Mouse (Mus musculus): ENCODE measurements around the gene Bach2.

The Bach2 gene

GRCm38 (mm10) chr4:32569995-32570938 lies 331.7 kb downstream of the Bach2 start:
- Histone ChIP-seq H3K9me3 (ENCODE audit: low read length) (no peaks in the 10 kb centered on the region), H3K4me3 (replicated peaks; ENCODE audit: low read length) (no peak overlapping the region), H3K36me3 (ENCODE audit: insufficient read depth, low read length) (no peaks in the 10 kb centered on the region), H3K4me1 (replicated peaks; ENCODE audit: low read depth, low read length) (peaks cover 11% of the 10 kb centered on the region; the same call in 1 of the 2 replicates), H3K27me3 (ENCODE audit: insufficient read depth, low read length) (0 out of 2 replicates have a peak, but pooled peaks cover 5% of the 10 kb centered on the region)
- TF ChIP-seq CTCF (conservative IDR thresholded peaks at IDR 0.05; ENCODE audit: low read length) (no peak), NANOG (IDR thresholded peaks at IDR 0.05; ENCODE audit: borderline replicate concordance, low read length) (no peak), POU5F1 (IDR thresholded peaks at IDR 0.05; ENCODE audit: borderline replicate concordance, low read length) (no peak)

GRCm38 (mm10) chr4:32570939-32571317 lies 332.3 kb downstream of the Bach2 start:
- H3K4me1 ChIP-seq (replicated peaks; ENCODE audit: low read depth, low read length): peaks cover 11% of the 10 kb centered on the region; the same call in 1 of the 2 replicates
- H3K27me3 ChIP-seq (ENCODE audit: insufficient read depth, low read length): 0 out of 2 replicates have a peak, but pooled peaks cover 5% of the 10 kb centered on the region
- no peaks in the 10 kb centered on the region for H3K36me3 ChIP-seq (ENCODE audit: insufficient read depth, low read length)
- no peak overlapping the region for H3K4me3 ChIP-seq (replicated peaks; ENCODE audit: low read length)
- H3K9me3 ChIP-seq (ENCODE audit: low read length): no peaks in the 10 kb centered on the region
- TF ChIP-seq POU5F1 (IDR thresholded peaks at IDR 0.05; ENCODE audit: borderline replicate concordance, low read length) (no peak), CTCF (conservative IDR thresholded peaks at IDR 0.05; ENCODE audit: low read length) (no peak), NANOG (IDR thresholded peaks at IDR 0.05; ENCODE audit: borderline replicate concordance, low read length) (no peak)

- TF ChIP-seq POU5F1 (IDR thresholded peaks at IDR 0.05; ENCODE audit: borderline replicate concordance, low read length) (no peak), CTCF (conservative IDR thresholded peaks at IDR 0.05; ENCODE audit: low read length) (no peak), NANOG (IDR thresholded peaks at IDR 0.05; ENCODE audit: borderline replicate concordance, low read length) (no peak)
- H3K9me3 ChIP-seq (ENCODE audit: low read length): no peaks in the 10 kb centered on the region
- H3K36me3 ChIP-seq (ENCODE audit: insufficient read depth, low read length): no peaks in the 10 kb centered on the region
- 0 out of 2 replicates have a peak, but pooled peaks cover 5% of the 10 kb centered on the region for H3K27me3 ChIP-seq (ENCODE audit: insufficient read depth, low read length)
- H3K4me1 ChIP-seq (replicated peaks; ENCODE audit: low read depth, low read length): peaks cover 12% of the 10 kb centered on the region; the same call in 1 of the 2 replicates
- H3K4me3 ChIP-seq (replicated peaks; ENCODE audit: low read length): no peak overlapping the region
These were observed 332.8 kb downstream of the Bach2 start for GRCm38 (mm10) chr4:32571441-32571840.

- H3K36me3 ChIP-seq (ENCODE audit: insufficient read depth, low read length): no peaks in the 10 kb centered on the region
- no peak for TF ChIP-seq NANOG (IDR thresholded peaks at IDR 0.05; ENCODE audit: borderline replicate concordance, low read length)
- TF ChIP-seq CTCF (conservative IDR thresholded peaks at IDR 0.05; ENCODE audit: low read length): peak; percentile 59
- TF ChIP-seq POU5F1 (IDR thresholded peaks at IDR 0.05; ENCODE audit: borderline replicate concordance, low read length): no peak
- H3K4me1 ChIP-seq (replicated peaks; ENCODE audit: low read depth, low read length): peaks cover 18% of the 10 kb centered on the region; the same call in 1 of the 2 replicates
- H3K4me3 ChIP-seq (replicated peaks; ENCODE audit: low read length): no peak overlapping the region
- 0 out of 2 replicates have a peak, but pooled peaks cover 5% of the 10 kb centered on the region for H3K27me3 ChIP-seq (ENCODE audit: insufficient read depth, low read length)
- no peaks in the 10 kb centered on the region for H3K9me3 ChIP-seq (ENCODE audit: low read length)
These were observed 333.5 kb downstream of the Bach2 start for GRCm38 (mm10) chr4:32572118-32572517.

GRCm38 (mm10) chr4:32573586-32573985 lies 335.0 kb downstream of the Bach2 start:
- TF ChIP-seq NANOG (IDR thresholded peaks at IDR 0.05; ENCODE audit: borderline replicate concordance, low read length) (no peak), CTCF (conservative IDR thresholded peaks at IDR 0.05; ENCODE audit: low read length) (no peak), POU5F1 (IDR thresholded peaks at IDR 0.05; ENCODE audit: borderline replicate concordance, low read length) (no peak)
- H3K27me3 ChIP-seq (ENCODE audit: insufficient read depth, low read length): 0 out of 2 replicates have a peak, but pooled peaks cover 5% of the 10 kb centered on the region
- no peaks in the 10 kb centered on the region for H3K9me3 ChIP-seq (ENCODE audit: low read length)
- H3K4me3 ChIP-seq (replicated peaks; ENCODE audit: low read length): no peak overlapping the region
- H3K4me1 ChIP-seq (replicated peaks; ENCODE audit: low read depth, low read length): peaks cover 18% of the 10 kb centered on the region; the same call in 1 of the 2 replicates
- H3K36me3 ChIP-seq (ENCODE audit: insufficient read depth, low read length): no peaks in the 10 kb centered on the region

- no peaks in the 10 kb centered on the region for H3K27me3 ChIP-seq (ENCODE audit: insufficient read depth, low read length)
- H3K4me3 ChIP-seq (replicated peaks; ENCODE audit: low read length): no peak overlapping the region
- H3K4me1 ChIP-seq (replicated peaks; ENCODE audit: low read depth, low read length): peaks cover 18% of the 10 kb centered on the region; the same call in 1 of the 2 replicates
- H3K36me3 ChIP-seq (ENCODE audit: insufficient read depth, low read length): no peaks in the 10 kb centered on the region
- no peak for TF ChIP-seq CTCF (conservative IDR thresholded peaks at IDR 0.05; ENCODE audit: low read length)
- no peak for TF ChIP-seq POU5F1 (IDR thresholded peaks at IDR 0.05; ENCODE audit: borderline replicate concordance, low read length)
- no peak for TF ChIP-seq NANOG (IDR thresholded peaks at IDR 0.05; ENCODE audit: borderline replicate concordance, low read length)
- no peaks in the 10 kb centered on the region for H3K9me3 ChIP-seq (ENCODE audit: low read length)
These were observed 336.0 kb downstream of the Bach2 start for GRCm38 (mm10) chr4:32574604-32575003.

GRCm38 (mm10) chr4:32575165-32575564 lies 336.6 kb downstream of the Bach2 start:
- no peak for TF ChIP-seq NANOG (IDR thresholded peaks at IDR 0.05; ENCODE audit: borderline replicate concordance, low read length)
- Histone ChIP-seq H3K9me3 (ENCODE audit: low read length) (no peaks in the 10 kb centered on the region), H3K4me3 (replicated peaks; ENCODE audit: low read length) (no peak overlapping the region), H3K36me3 (ENCODE audit: insufficient read depth, low read length) (no peaks in the 10 kb centered on the region), H3K27me3 (ENCODE audit: insufficient read depth, low read length) (no peaks in the 10 kb centered on the region), H3K4me1 (replicated peaks; ENCODE audit: low read depth, low read length) (peaks cover 18% of the 10 kb centered on the region; the same call in 1 of the 2 replicates)

- TF ChIP-seq POU5F1 (IDR thresholded peaks at IDR 0.05; ENCODE audit: borderline replicate concordance, low read length) (no peak), NANOG (IDR thresholded peaks at IDR 0.05; ENCODE audit: borderline replicate concordance, low read length) (no peak), CTCF (conservative IDR thresholded peaks at IDR 0.05; ENCODE audit: low read length) (no peak)
- no peaks in the 10 kb centered on the region for H3K9me3 ChIP-seq (ENCODE audit: low read length)
- peaks cover 17% of the 10 kb centered on the region for H3K4me1 ChIP-seq (replicated peaks; ENCODE audit: low read depth, low read length)
- H3K36me3 ChIP-seq (ENCODE audit: insufficient read depth, low read length): no peaks in the 10 kb centered on the region
- H3K4me3 ChIP-seq (replicated peaks; ENCODE audit: low read length): no peak overlapping the region
- H3K27me3 ChIP-seq (ENCODE audit: insufficient read depth, low read length): no peaks in the 10 kb centered on the region
These were observed 341.2 kb downstream of the Bach2 start for GRCm38 (mm10) chr4:32579850-32580249.

Data from E14TG2a.4 (cell line).